Mouse (Mus musculus) liver, adult 2 months (tissue): ENCODE measurements around the gene Pou3f3.

Source experiments
- CTCF ChIP-seq: fragments of 200-500 bp; IDR thresholded peaks from 2 replicates; pipeline ENCODE4 v1.5.1; 2011; ENCODE audit warnings: low read depth, low read length, control low read depth
- POLR2A ChIP-seq: fragments of 200-500 bp; IDR thresholded peaks from 2 replicates; pipeline ENCODE4 v1.6.1; 2011; ENCODE audit warnings: low read length, control low read depth; ENCODE audit not compliant: insufficient read depth; ENCODE audit errors: extremely low read depth

DNA sequence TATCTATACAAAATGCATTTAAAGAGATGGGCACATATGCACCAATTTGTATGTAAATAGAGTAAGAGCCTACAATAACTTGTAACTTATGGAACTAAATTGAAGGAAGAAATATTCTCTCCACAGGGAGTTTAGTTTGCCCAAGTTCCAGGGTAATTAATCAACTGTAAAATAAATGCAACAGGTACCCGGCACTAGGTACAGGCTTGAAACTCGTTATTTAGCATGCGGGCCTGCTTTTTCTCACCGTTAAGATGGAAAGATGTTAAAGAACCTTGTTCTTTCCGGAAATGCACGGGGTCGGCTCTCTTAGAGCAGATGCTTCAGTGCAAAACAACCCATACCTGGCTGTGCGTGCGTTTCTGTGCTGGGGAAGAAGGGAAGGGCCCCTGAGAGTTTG, 7.4 kb downstream of the Pou3f3 start:
- TF ChIP-seq POLR2A = no peak
- TF ChIP-seq CTCF = no peak
